Mouse (Mus musculus) ES-E14 (cell line): ENCODE measurements around the gene Ehd3.

Source experiments
- CHD2 ChIP-seq: IDR thresholded peaks from 2 replicates; pipeline ENCODE4 v1.6.1; 2014; ENCODE audit warnings: mild to moderate bottlenecking, low read depth, low read length, inconsistent platforms
- HCFC1 ChIP-seq: IDR thresholded peaks from 2 replicates; pipeline ENCODE4 v1.6.1; 2012; ENCODE audit warnings: low read length, inconsistent platforms, borderline replicate concordance; ENCODE audit not compliant: insufficient read depth
- MAFK ChIP-seq: IDR thresholded peaks from 2 replicates; pipeline ENCODE4 v1.6.1; 2014; ENCODE audit warnings: mild to moderate bottlenecking, low read depth, low read length, inconsistent platforms; ENCODE audit not compliant: insufficient read depth
- ZC3H11A ChIP-seq: IDR thresholded peaks from 2 replicates; pipeline ENCODE4 v1.6.1; 2012; ENCODE audit warnings: low read depth, mild to moderate bottlenecking, inconsistent platforms, low read length, borderline replicate concordance

- TF ChIP-seq ZC3H11A (no peak), CHD2 (no peak), MAFK (no peak), HCFC1 (no peak)
These were observed 15.0 kb downstream of the Ehd3 start for GRCm38 (mm10) chr17:73818936-73819335.
